Comparison of ENCODE assay signal across 9 mouse cellular contexts in genomic region chr4:149396433-149397306, GRCm38 (mm10). TPM values are rescaled to one million over a fixed set of nuclear protein-coding genes. Genes with fewer than 3 reads are reported as not detected.
DNase-seq lines count a peak whose midpoint lies in the region; ATAC-seq lines count a peak whose summit lies in the region.
"Had no signal": no experiment of that assay in that cellular context is flagged by ENCODE, and none has a peak within 500 bp of the region (broad histone marks: within the 10 kb centered on the region; RNA-seq: fewer than 3 reads in every experiment).

No protein-coding gene starts in this region.

- ATAC-seq in forebrain, embryonic 16.5 days, result peak; percentile 29; the same call in 1 of the 2 replicates
- no peak for ATAC-seq in liver, embryonic 12.5 days
- no peak for ATAC-seq in activated CD4-positive, CD25-positive, alpha-beta regulatory T cell, adult 4 months

- H3K36me3 ChIP-seq in forebrain, embryonic 16.5 days (ENCODE audit: control insufficient read depth, insufficient read depth), result peaks cover 3% of the 10 kb centered on the region; the same call in 1 of the 2 replicates
- peaks cover 47% of the 10 kb centered on the region for H3K36me3 ChIP-seq in liver, embryonic 12.5 days

- H3K4me2 ChIP-seq in forebrain, embryonic 16.5 days (ENCODE audit: low read length), result no peak overlapping the region
- H3K4me2 ChIP-seq in liver, embryonic 12.5 days, result no peak overlapping the region

- H3K9me3 ChIP-seq in forebrain, embryonic 16.5 days (ENCODE audit: control insufficient read depth, low read length), result no peaks in the 10 kb centered on the region
- no peaks in the 10 kb centered on the region for H3K9me3 ChIP-seq in liver, embryonic 12.5 days (replicated peaks)

- 0 out of 2 replicates have a peak overlapping the region, but pooled peaks have one; percentile 1 for H3K27ac ChIP-seq in forebrain, embryonic 16.5 days (ENCODE audit: low read length)
- H3K27ac ChIP-seq in liver, embryonic 12.5 days, result peak overlapping the region; percentile 46

- peak; percentile 28 to 54 for DNase-seq in layer of hippocampus, adult 18-20 months (ENCODE audit: low spot score in 2 of 2)
- no peak for DNase-seq in layer of hippocampus, adult 11-12 months (ENCODE audit: low spot score)
- peak; percentile 81 for DNase-seq in brain, adult 2 months (ENCODE audit: low read depth, low spot score)
- DNase-seq in kidney, postnatal 25 days, result no peak
- DNase-seq in gastrocnemius, postnatal 10 days, result no peak

- H3K4me3 ChIP-seq in forebrain, embryonic 16.5 days (replicated peaks; ENCODE audit: low read length), result no peak overlapping the region
- H3K4me3 ChIP-seq in liver, embryonic 12.5 days, result no peak overlapping the region

- peaks cover 4% of the 10 kb centered on the region; the same call in 1 of the 2 replicates for H3K4me1 ChIP-seq in forebrain, embryonic 16.5 days (replicated peaks; ENCODE audit: control insufficient read depth, insufficient read depth, low read length)
- peaks cover 70% of the 10 kb centered on the region for H3K4me1 ChIP-seq in liver, embryonic 12.5 days

- 62% methylated on average over 21 of the region's 21 CpGs for WGBS in forebrain, embryonic 16.5 days
- 74% methylated on average over 21 of the region's 21 CpGs for WGBS in liver, embryonic 12.5 days (ENCODE audit: insufficient replicate concordance)

- H3K27me3 ChIP-seq in forebrain, embryonic 16.5 days (replicated peaks; ENCODE audit: control insufficient read depth, insufficient read depth, low read length), result no peaks in the 10 kb centered on the region
- no peaks in the 10 kb centered on the region for H3K27me3 ChIP-seq in liver, embryonic 12.5 days (replicated peaks)

- no peak overlapping the region for H3K9ac ChIP-seq in forebrain, embryonic 16.5 days (replicated peaks; ENCODE audit: low read depth, low read length)
- H3K9ac ChIP-seq in liver, embryonic 12.5 days, result no peak overlapping the region

RNA-seq across cellular contexts. Expression of gene Ube4b, which starts 29.9 kb away (rescaled TPM):
- total RNA-seq in layer of hippocampus, adult 18-20 months (2021), result 100 to 1,000 TPM; 102 to 108 TPM
- polyA plus RNA-seq in forebrain, embryonic 16.5 days (2015; fragmentation: Nextera tagmentation; extraction: Ambion mirVana), result 59.8 and 60.7 TPM in 2 replicates
- 25.1 and 26.4 TPM in 2 replicates for polyA plus RNA-seq in liver, embryonic 12.5 days (2016; fragmentation: Nextera tagmentation; extraction: Ambion mirVana)
- polyA plus RNA-seq in activated CD4-positive, CD25-positive, alpha-beta regulatory T cell, adult 4 months (2017; shearing (Covaris generic)), result 10 to 100 TPM; 15.4 to 21.1 TPM
- 10 to 100 TPM; 45.4 to 49.7 TPM for total RNA-seq in gastrocnemius, postnatal 10 days (2021)

RNA-seq across cellular contexts. Expression of gene Rbp7, which starts 58.1 kb away (rescaled TPM):
- total RNA-seq in layer of hippocampus, adult 18-20 months (2021), result not detected
- not detected in 2 replicates for polyA plus RNA-seq in forebrain, embryonic 16.5 days (2015; fragmentation: Nextera tagmentation; extraction: Ambion mirVana)
- polyA plus RNA-seq in liver, embryonic 12.5 days (2016; fragmentation: Nextera tagmentation; extraction: Ambion mirVana), result not detected in 2 replicates
- polyA plus RNA-seq in activated CD4-positive, CD25-positive, alpha-beta regulatory T cell, adult 4 months (2017; shearing (Covaris generic)), result not detected
- 10 to 100 TPM in 1 of 2 experiments, 1 to 10 TPM in 1; 8.3 to 10.0 TPM for total RNA-seq in gastrocnemius, postnatal 10 days (2021)
- total RNA-seq: megakaryocyte, adult 5-6 weeks had no signal

Comparison
In these comparisons a context has a peak if more than half of its experiments do, and no peak if none do; other contexts are left out.
1. DNase-seq: peak in layer of hippocampus, adult 18-20 months (2 of 2) and brain, adult 2 months (single experiment); none in layer of hippocampus, adult 11-12 months (single experiment), kidney, postnatal 25 days (0 of 2) and gastrocnemius, postnatal 10 days (single experiment).